Mouse (Mus musculus) intestine, postnatal 0 days (tissue): ENCODE results near the gene Sept1. TPM values are rescaled to one million over a fixed set of nuclear protein-coding genes. Genes with fewer than 3 reads are reported as not detected.

Experiments used
- ATAC-seq: fragments of 200-750 bp; cut with Nextera tagmentation; 2 replicates; pipeline ENCODE4 v1.8.0; 2017; ENCODE audit warnings: mild to moderate bottlenecking, moderate TSS enrichment, moderate library complexity
- H3K27ac ChIP-seq: fragments of 300-500 bp; sonication (generic); 2 replicates; pipeline ENCODE4 v1.5.1; 2014; ENCODE audit warnings: mild to moderate bottlenecking, low read depth, low read length, moderate library complexity
- H3K27me3 ChIP-seq: fragments of 300-500 bp; sonication (generic); replicated peaks from 2 replicates; pipeline ENCODE4 v1.6.1; 2014; ENCODE audit warnings: low read length, mixed read lengths; ENCODE audit not compliant: control insufficient read depth, insufficient read depth
- H3K36me3 ChIP-seq: fragments of 300-500 bp; sonication (generic); 2 replicates; pipeline ENCODE4 v1.6.1; 2014; ENCODE audit warnings: mild to moderate bottlenecking, moderate library complexity; ENCODE audit not compliant: control insufficient read depth, insufficient read depth
- H3K4me1 ChIP-seq: fragments of 300-500 bp; sonication (generic); replicated peaks from 2 replicates; pipeline ENCODE4 v1.6.1; 2014; ENCODE audit warnings: antibody characterized with exemption, low read length, mixed read lengths; ENCODE audit not compliant: control insufficient read depth, insufficient read depth
- H3K4me2 ChIP-seq: fragments of 300-500 bp; sonication (generic); replicated peaks from 2 replicates; pipeline ENCODE4 v1.6.1; 2014; ENCODE audit warnings: low read depth, mild to moderate bottlenecking, moderate library complexity
- H3K4me3 ChIP-seq: fragments of 300-500 bp; sonication (generic); 2 replicates; pipeline ENCODE4 v1.5.1; 2014; ENCODE audit warnings: low read depth, low read length
- H3K9ac ChIP-seq: fragments of 300-500 bp; sonication (generic); 2 replicates; pipeline ENCODE4 v1.6.1; 2014; ENCODE audit warnings: mild to moderate bottlenecking, low read depth, low read length
- H3K9me3 ChIP-seq: fragments of 300-500 bp; sonication (generic); 2 replicates; pipeline ENCODE4 v1.6.1; 2016; ENCODE audit warnings: mixed run types; ENCODE audit not compliant: control insufficient read depth
- CTCF ChIP-seq: sonication (generic); IDR thresholded peaks from 2 replicates; pipeline ENCODE4 v1.5.1; 2016; ENCODE audit warnings: low read depth, mild to moderate bottlenecking, control low read depth, antibody characterized with exemption, moderate library complexity
- WGBS: fragments of 180-500 bp; shearing (Covaris S2); extraction: QIAGEN DNeasy Blood & Tissue Kit; methylation state at CpG from one replicate; pipeline ENCODE4 v1.1.7; 2014; 5-methylcytosine and 5-hydroxymethylcytosine counted together
- polyA plus RNA-seq: library from polyadenylated mRNA; unstranded; fragments of >200 nt; fragmentation: Nextera tagmentation; extraction: Ambion mirVana; gene quantifications from 2 replicates; pipeline ENCODE4 v1.2.1, GENCODE M21; 2015

Gene Sept1
- polyA plus RNA-seq, 1 experiment from 2014 or later, result 6.6 TPM

DNA sequence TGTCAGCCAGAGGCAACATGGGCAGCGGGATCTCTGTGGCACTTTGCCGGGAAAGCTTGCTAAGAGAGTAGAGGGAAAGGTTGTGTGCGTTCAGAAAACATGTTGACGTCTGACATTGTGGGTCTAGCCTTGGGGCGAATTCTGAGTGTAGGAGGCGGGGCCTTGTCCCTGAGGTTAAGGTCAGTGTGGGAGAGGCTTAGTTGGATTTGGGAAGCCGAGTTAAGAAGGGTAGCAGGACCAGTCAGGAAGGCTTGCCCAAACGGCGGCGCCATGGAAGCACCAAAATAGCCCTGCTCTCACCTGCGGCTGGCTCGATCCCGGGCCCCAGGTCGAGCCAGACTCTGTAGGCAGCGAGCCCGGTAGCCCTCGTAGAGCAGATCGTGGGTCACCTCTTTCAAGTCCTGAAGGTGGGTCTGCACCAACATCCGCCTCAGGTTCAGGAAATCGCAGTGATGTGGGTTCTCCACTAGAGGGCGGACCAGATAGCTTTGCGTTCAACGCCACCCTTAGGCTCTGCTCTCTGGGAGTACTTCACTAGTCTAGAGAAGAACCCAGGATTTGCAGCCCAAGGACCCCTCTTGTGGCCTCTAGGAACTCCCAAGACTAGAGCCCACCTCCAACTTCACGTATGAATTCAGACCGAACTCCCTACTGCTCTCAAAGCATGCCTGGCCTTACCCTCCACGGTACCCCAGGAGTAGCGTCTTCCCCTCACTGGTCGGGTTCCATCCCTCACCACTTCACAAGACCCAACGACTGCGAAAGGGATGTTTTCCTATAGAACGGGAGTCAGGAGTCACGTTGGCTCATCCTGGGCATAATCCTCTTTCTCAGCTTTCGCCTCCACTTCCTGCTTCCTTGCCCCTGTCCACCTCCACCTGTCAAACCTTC, 17.7 kb downstream of the Sept1 start:
- Histone ChIP-seq H3K4me2 (peak overlapping the region; percentile 68), H3K4me1 (0 out of 2 replicates have a peak, but pooled peaks cover 3% of the 10 kb centered on the region), H3K9me3 (no peaks in the 10 kb centered on the region), H3K9ac (peak overlapping the region; percentile 35), H3K27ac (no peak overlapping the region), H3K36me3 (no peaks in the 10 kb centered on the region), H3K27me3 (no peaks in the 10 kb centered on the region), H3K4me3 (peak overlapping the region; percentile 33)
- 27% methylated on average over 33 of the region's 33 CpGs for WGBS
- ATAC-seq, result peak; percentile 47
- peak; percentile 92 for TF ChIP-seq CTCF

DNA sequence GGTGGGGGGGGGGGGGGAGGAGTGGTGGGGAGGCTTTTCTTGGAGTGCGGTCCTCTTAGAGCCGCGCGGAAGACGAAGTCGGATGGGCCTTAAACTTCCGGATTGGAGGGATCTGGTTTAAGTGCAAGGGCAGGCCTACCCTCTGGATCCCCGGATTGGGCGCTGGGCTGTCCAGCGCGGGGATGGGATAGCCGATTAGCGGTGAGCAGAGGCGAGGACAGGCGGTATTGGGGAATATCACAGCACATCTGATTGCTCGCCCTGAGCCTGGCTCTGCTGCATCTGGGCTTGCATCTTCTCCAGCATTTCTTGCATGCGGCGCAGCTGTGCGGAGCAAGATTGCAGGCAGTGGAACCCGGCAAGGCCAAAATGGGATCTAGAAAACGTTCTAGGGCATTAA, 18.4 kb downstream of the Sept1 start:
- Histone ChIP-seq H3K4me2 (peak overlapping the region; percentile 68), H3K9me3 (no peaks in the 10 kb centered on the region), H3K4me3 (peak overlapping the region; percentile 33), H3K4me1 (0 out of 2 replicates have a peak, but pooled peaks cover 3% of the 10 kb centered on the region), H3K27me3 (no peaks in the 10 kb centered on the region), H3K36me3 (no peaks in the 10 kb centered on the region), H3K9ac (peak overlapping the region; percentile 35; the same call in 1 of the 2 replicates), H3K27ac (no peak overlapping the region)
- 47% methylated on average over 21 of the region's 21 CpGs for WGBS
- no peak for ATAC-seq
- TF ChIP-seq CTCF, result no peak

DNA sequence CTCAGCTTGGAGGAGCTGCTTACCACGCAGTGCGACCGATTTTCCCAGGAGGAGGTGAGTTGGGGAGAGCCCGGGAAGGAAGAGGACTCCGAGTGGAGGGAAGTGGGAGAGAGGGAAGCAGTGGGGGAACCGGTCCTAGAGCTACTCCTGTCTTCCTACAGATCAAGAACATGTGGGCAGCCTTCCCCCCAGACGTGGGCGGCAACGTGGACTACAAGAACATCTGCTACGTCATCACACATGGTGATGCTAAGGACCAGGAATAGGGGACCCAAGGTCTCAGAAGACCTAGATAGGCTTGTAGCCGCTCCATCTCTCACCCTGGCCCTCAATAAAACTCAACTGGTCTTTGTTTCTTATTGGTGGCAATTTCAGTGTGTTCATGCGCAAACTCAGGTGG, 19.0 kb downstream of the Sept1 start:
- no peak for ATAC-seq
- H3K27me3 ChIP-seq, result no peaks in the 10 kb centered on the region
- TF ChIP-seq CTCF, result no peak
- no peak overlapping the region for H3K27ac ChIP-seq
- 67% methylated on average over 12 of the region's 12 CpGs for WGBS
- no peak overlapping the region for H3K4me2 ChIP-seq
- 0 out of 2 replicates have a peak, but pooled peaks cover 3% of the 10 kb centered on the region for H3K4me1 ChIP-seq
- no peaks in the 10 kb centered on the region for H3K36me3 ChIP-seq
- no peak overlapping the region for H3K9ac ChIP-seq
- H3K9me3 ChIP-seq, result no peaks in the 10 kb centered on the region
- no peak overlapping the region for H3K4me3 ChIP-seq

DNA sequence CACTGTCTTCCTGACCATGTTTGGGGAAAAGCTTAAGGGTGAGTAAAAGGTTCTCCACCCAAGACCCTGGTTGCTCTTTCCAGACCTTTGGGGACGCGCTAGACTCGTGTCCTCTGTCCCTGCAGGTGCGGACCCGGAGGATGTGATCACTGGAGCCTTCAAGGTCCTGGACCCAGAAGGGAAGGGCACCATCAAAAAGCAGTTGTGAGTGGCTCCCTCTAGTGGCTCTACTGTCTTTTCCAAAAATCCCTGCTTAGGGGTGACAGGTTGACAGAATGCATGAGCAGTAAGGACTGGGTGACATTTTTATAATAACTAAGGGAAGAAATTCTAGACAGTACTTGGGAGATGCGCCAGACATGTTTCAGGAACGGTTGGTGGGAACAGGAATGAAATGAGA, 19.4 kb downstream of the Sept1 start:
- no peak overlapping the region for H3K27ac ChIP-seq
- peak; percentile 82 for TF ChIP-seq CTCF
- no peaks in the 10 kb centered on the region for H3K36me3 ChIP-seq
- H3K9ac ChIP-seq, result no peak overlapping the region
- H3K4me3 ChIP-seq, result no peak overlapping the region
- no peak for ATAC-seq
- no peaks in the 10 kb centered on the region for H3K9me3 ChIP-seq
- H3K27me3 ChIP-seq, result no peaks in the 10 kb centered on the region
- H3K4me2 ChIP-seq, result no peak overlapping the region
- 53% methylated on average over 7 of the region's 7 CpGs for WGBS
- H3K4me1 ChIP-seq, result 0 out of 2 replicates have a peak, but pooled peaks cover 3% of the 10 kb centered on the region

DNA sequence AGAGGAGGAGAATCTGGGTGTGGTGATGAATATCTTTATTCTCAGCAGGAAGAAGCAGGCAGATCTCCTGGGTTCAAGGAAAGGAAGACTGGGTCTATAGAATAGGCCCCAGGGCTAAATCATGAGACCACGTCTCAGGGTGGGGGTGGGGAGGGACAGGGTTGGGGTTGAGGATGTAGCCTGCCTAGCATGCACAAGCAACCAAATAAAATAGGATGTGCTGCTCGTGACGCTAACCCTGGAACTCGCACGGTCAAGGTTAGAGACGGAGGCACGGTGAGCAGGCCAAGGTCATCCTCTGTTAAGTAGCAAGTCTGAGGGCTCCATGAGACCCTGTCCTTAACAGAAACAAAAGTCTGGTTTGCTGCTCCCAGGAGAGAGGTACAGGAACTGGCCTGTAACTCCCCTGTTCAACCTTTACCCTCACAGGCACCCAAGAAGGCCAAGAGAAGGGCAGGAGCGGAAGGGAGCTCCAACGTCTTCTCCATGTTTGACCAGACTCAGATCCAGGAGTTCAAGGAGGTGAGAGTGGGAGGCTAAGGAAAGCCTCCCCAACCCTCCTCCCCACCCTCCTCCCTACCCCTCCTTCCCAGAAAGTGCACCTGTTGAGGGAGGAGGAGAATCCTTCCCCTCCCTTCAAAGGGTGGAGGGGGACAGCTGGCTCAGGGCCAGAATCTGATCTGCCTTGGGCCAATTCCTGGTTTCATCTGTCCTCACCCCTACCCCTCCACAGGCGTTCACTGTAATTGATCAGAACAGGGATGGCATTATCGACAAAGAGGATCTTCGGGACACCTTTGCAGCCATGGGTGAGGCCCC, 20.3 kb downstream of the Sept1 start:
- Histone ChIP-seq H3K9me3 (no peaks in the 10 kb centered on the region), H3K4me3 (no peak overlapping the region), H3K4me1 (0 out of 2 replicates have a peak, but pooled peaks cover 3% of the 10 kb centered on the region), H3K9ac (no peak overlapping the region), H3K36me3 (no peaks in the 10 kb centered on the region), H3K27ac (no peak overlapping the region), H3K27me3 (no peaks in the 10 kb centered on the region), H3K4me2 (no peak overlapping the region)
- 92% methylated on average over 12 of the region's 12 CpGs for WGBS
- TF ChIP-seq CTCF, result no peak
- no peak for ATAC-seq
